Mouse (Mus musculus): ENCODE measurements around the gene Armc10. TPM values are rescaled to one million over a fixed set of nuclear protein-coding genes. Genes with fewer than 3 reads are reported as not detected.

The Armc10 gene
- polyA plus RNA-seq (2012; rRNA removed): 57.2 and 418 TPM in 2 replicates

GRCm38 (mm10) chr5:21645439-21646132 is at the start of gene Armc10, which contains the start of gene Fbxl13:
Gene Armc10 (plus strand): TSS chr5:21645813.
Gene Fbxl13 (minus strand): TSS chr5:21645634.

GRCm38 (mm10) chr5:21701351-21702008 is 55.9 kb downstream of the Armc10 start, which contains the start of gene Napepld:
Gene Napepld (minus strand): TSS chr5:21701396.

Other genes with a start within 250 kb of the Armc10 start
- gene Ccdc146, start 221.1 kb upstream of the Armc10 start, polyA plus RNA-seq (2012; rRNA removed): 1.5 TPM in 2 replicates
- gene Fam185a, start 220.9 kb upstream of the Armc10 start, polyA plus RNA-seq (2012; rRNA removed): 4.0 and 6.5 TPM in 2 replicates
- gene Lrrc17, start 102.3 kb upstream of the Armc10 start, polyA plus RNA-seq (2012; rRNA removed): 15.3 and 17.1 TPM in 2 replicates
- 1.0 and 1.7 TPM in 2 replicates for gene Fbxl13, start 179 bp upstream of the Armc10 start, polyA plus RNA-seq (2012; rRNA removed)
- 8.1 and 8.5 TPM in 2 replicates for gene Napepld, start 55.6 kb downstream of the Armc10 start, polyA plus RNA-seq (2012; rRNA removed)
- 30.2 and 32.3 TPM in 2 replicates for gene Pmpcb, start 91.3 kb downstream of the Armc10 start, polyA plus RNA-seq (2012; rRNA removed)
- 11.6 and 37.2 TPM in 2 replicates for gene Dnajc2, start 139.4 kb downstream of the Armc10 start, polyA plus RNA-seq (2012; rRNA removed)
- 15.8 and 18.2 TPM in 2 replicates for gene Psmc2, start 139.5 kb downstream of the Armc10 start, polyA plus RNA-seq (2012; rRNA removed)
- gene Slc26a5, start 219.8 kb downstream of the Armc10 start, polyA plus RNA-seq (2012; rRNA removed): not detected in 2 replicates

All from ovary, adult 2 months (tissue).